Mouse (Mus musculus) heart, adult 2 months (tissue): ENCODE results near the gene Acap2. TPM values are rescaled to one million over a fixed set of nuclear protein-coding genes. Genes with fewer than 3 reads are reported as not detected.

Experiments
- DNase-seq, 2 experiments: peaks; one replicate each; pipeline ENCODE4 v3.0.0; 2021
- H3K27ac ChIP-seq: fragments of 200-600 bp; 2 replicates; pipeline ENCODE4 v1.8.1; 2022
- H3K27me3 ChIP-seq: fragments of 200-500 bp; 2 replicates; pipeline ENCODE4 v1.6.1; 2012; ENCODE audit warnings: mild to moderate bottlenecking, low read length, inconsistent platforms, mixed read lengths; ENCODE audit not compliant: control insufficient read depth, insufficient read depth
- H3K36me3 ChIP-seq: fragments of 200-500 bp; 2 replicates; pipeline ENCODE4 v1.6.1; 2012; ENCODE audit warnings: low read length, inconsistent platforms; ENCODE audit not compliant: control insufficient read depth, insufficient read depth
- H3K4me1 ChIP-seq: fragments of 200-500 bp; 2 replicates; pipeline ENCODE4 v1.6.1; 2011; ENCODE audit warnings: low read length; ENCODE audit not compliant: control insufficient read depth, insufficient read depth
- H3K4me3 ChIP-seq: fragments of 200-600 bp; 2 replicates; pipeline ENCODE4 v1.8.1; 2022
- H3K79me2 ChIP-seq: fragments of 200-500 bp; replicated peaks from 2 replicates; pipeline ENCODE4 v1.6.1; 2012; ENCODE audit warnings: mild to moderate bottlenecking, inconsistent platforms, low read length, moderate library complexity, mixed read lengths; ENCODE audit not compliant: control insufficient read depth, insufficient read depth
- H3K9ac ChIP-seq: fragments of 200-500 bp; 2 replicates; pipeline ENCODE4 v1.6.1; 2012; ENCODE audit warnings: low read depth, mild to moderate bottlenecking, control low read depth, inconsistent platforms, low read length, mixed read lengths
- CTCF ChIP-seq: fragments of 200-600 bp; IDR thresholded peaks from 2 replicates; pipeline ENCODE4 v1.8.1; 2022; ENCODE audit warnings: antibody characterized with exemption, mild to moderate bottlenecking, moderate library complexity
- EP300 ChIP-seq: fragments of 200-500 bp; IDR thresholded peaks from 2 replicates; pipeline ENCODE4 v1.6.1; 2011; ENCODE audit warnings: low read depth, low read length, control low read depth; ENCODE audit not compliant: insufficient read depth
- POLR2A ChIP-seq: fragments of 200-500 bp; IDR thresholded peaks from 2 replicates; pipeline ENCODE4 v1.6.1; 2011; ENCODE audit warnings: mild to moderate bottlenecking, low read depth, low read length, control low read depth; ENCODE audit not compliant: insufficient read depth
- WGBS: fragments of 180-500 bp; shearing (Covaris S2); methylation state at CpG from one replicate; pipeline ENCODE4 v1.1.7; 2018; 5-methylcytosine and 5-hydroxymethylcytosine counted together
- intact Hi-C: fragments of 180-260 bp; cut with DNase I; formaldehyde crosslinking; loops from one replicate; pipeline ENCODE4 v1.15.1; 2025
- polyA plus RNA-seq: library from polyadenylated mRNA; depleted of rRNA; stranded (reverse); fragments of >200 nt; gene quantifications from 2 replicates; pipeline ENCODE4 v1.2.3, GENCODE M21; 2012
- total RNA-seq, 2 experiments: library from RNA; stranded (reverse); gene quantifications; 2 replicates each; pipeline ENCODE4 v1.2.3; 2021

The Acap2 gene
- total and polyA plus RNA-seq, 3 experiments: 8.2 to 17.8 (median 17.6) TPM

- DNase-seq: no peak
- Histone ChIP-seq H3K4me3 (no peak overlapping the region), H3K36me3 (no peaks in the 10 kb centered on the region; the same call in 1 of the 2 replicates), H3K27ac (no peak overlapping the region), H3K4me1 (no peaks in the 10 kb centered on the region), H3K27me3 (no peaks in the 10 kb centered on the region), H3K79me2 (no peaks in the 10 kb centered on the region), H3K9ac (no peak overlapping the region)
- intact Hi-C loops: loop anchor here (5.0 kb wide), 1 partner anchor 113 kb away; no protein-coding TSS in a partner anchor
- TF ChIP-seq CTCF: no peak
- no peak for TF ChIP-seq EP300
- TF ChIP-seq POLR2A: no peak
- WGBS: 87% methylated on average over 6 of the region's 6 CpGs
These were observed 52.2 kb downstream of the Acap2 start for GRCm38 (mm10) chr16:31148891-31149290.

- H3K27me3 ChIP-seq: no peaks in the 10 kb centered on the region
- no peak overlapping the region for H3K27ac ChIP-seq
- H3K36me3 ChIP-seq: no peaks in the 10 kb centered on the region
- H3K4me1 ChIP-seq: no peaks in the 10 kb centered on the region
- H3K9ac ChIP-seq: no peak overlapping the region
- H3K79me2 ChIP-seq: no peaks in the 10 kb centered on the region
- H3K4me3 ChIP-seq: no peak overlapping the region
- TF ChIP-seq EP300: no peak
- TF ChIP-seq CTCF: no peak
- TF ChIP-seq POLR2A: no peak
- 76% methylated on average over 6 of the region's 6 CpGs for WGBS
- intact Hi-C loops: loop anchor here (5.0 kb wide), 1 partner anchor 115 kb away; no protein-coding TSS in a partner anchor
- no peak for DNase-seq
These were observed 53.3 kb downstream of the Acap2 start for GRCm38 (mm10) chr16:31147766-31148165.

- intact Hi-C loops: no loop called here
- no peak overlapping the region for H3K27ac ChIP-seq
- no peak overlapping the region for H3K9ac ChIP-seq
- no peak for DNase-seq
- WGBS: 82% methylated on average over 6 of the region's 6 CpGs
- no peaks in the 10 kb centered on the region for H3K36me3 ChIP-seq
- no peaks in the 10 kb centered on the region for H3K79me2 ChIP-seq
- no peak overlapping the region for H3K4me3 ChIP-seq
- H3K27me3 ChIP-seq: no peaks in the 10 kb centered on the region
- TF ChIP-seq CTCF (no peak), POLR2A (no peak), EP300 (no peak)
- H3K4me1 ChIP-seq: no peaks in the 10 kb centered on the region
These were observed 59.1 kb downstream of the Acap2 start for GRCm38 (mm10) chr16:31141916-31142315.

DNA sequence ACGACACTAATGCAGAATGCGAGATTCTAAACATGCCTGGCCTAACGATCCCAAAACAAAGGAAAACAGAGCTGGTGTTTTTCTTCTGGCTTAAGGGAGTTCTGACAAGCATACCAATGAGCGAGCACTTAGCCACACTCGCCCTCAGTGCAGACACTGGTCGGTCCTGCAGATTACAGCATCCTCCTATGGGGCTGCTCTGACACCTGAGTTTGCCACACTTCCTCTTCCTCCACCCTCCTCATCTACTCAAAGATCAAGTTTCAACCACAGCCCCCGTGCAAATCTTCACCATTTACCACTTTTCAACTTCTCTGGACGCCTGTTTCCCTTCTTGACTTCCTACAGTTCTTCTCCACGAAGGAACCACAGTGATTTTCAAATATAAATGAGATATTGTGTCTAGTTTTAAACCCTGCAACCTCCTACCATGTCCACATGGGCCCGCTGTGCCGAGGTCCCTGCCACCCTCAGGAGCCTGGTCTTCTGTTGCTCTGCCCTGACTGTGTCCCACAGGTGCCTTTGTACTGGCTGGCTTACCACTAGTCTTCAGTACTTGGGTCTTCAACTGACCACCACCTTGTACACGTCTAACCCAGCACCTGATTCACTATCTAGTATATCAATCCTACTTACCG is 64.3 kb downstream of the Acap2 start:
- WGBS: 76% methylated on average over 13 of the region's 13 CpGs
- H3K4me3 ChIP-seq: no peak overlapping the region
- H3K4me1 ChIP-seq: no peaks in the 10 kb centered on the region
- H3K27me3 ChIP-seq: no peaks in the 10 kb centered on the region
- H3K9ac ChIP-seq: no peak overlapping the region
- intact Hi-C loops: no loop called here
- DNase-seq: no peak
- TF ChIP-seq CTCF (no peak), EP300 (no peak), POLR2A (no peak)
- H3K36me3 ChIP-seq: no peaks in the 10 kb centered on the region; the same call in 1 of the 2 replicates
- H3K27ac ChIP-seq: no peak overlapping the region
- H3K79me2 ChIP-seq: no peaks in the 10 kb centered on the region

- intact Hi-C loops: no loop called here
- no peaks in the 10 kb centered on the region; the same call in 1 of the 2 replicates for H3K79me2 ChIP-seq
These were observed 65.5 kb downstream of the Acap2 start for GRCm38 (mm10) chr16:31135519-31135918.

GRCm38 (mm10) chr16:31131531-31131930 is 69.5 kb downstream of the Acap2 start:
- DNase-seq: peak in 1 of 2 experiments; percentile 7
- 62% methylated on average over 5 of the region's 5 CpGs for WGBS
- TF ChIP-seq CTCF: no peak
- no peak for TF ChIP-seq POLR2A
- Histone ChIP-seq H3K9ac (no peak overlapping the region), H3K27ac (no peak overlapping the region), H3K4me3 (no peak overlapping the region), H3K79me2 (no peaks in the 10 kb centered on the region; the same call in 1 of the 2 replicates), H3K27me3 (no peaks in the 10 kb centered on the region), H3K4me1 (no peaks in the 10 kb centered on the region; the same call in 1 of the 2 replicates), H3K36me3 (no peaks in the 10 kb centered on the region; the same call in none of the 2 replicates)
- intact Hi-C loops: loop anchor here (5.0 kb wide), 1 partner anchor 221 kb away; no protein-coding TSS in a partner anchor

More at GRCm38 (mm10) chr16:31135519-31135918, 65.5 kb downstream of the Acap2 start:
- H3K4me3 ChIP-seq: no peak overlapping the region
- H3K27me3 ChIP-seq: no peaks in the 10 kb centered on the region
- 75% methylated on average over 8 of the region's 8 CpGs for WGBS
- no peaks in the 10 kb centered on the region; the same call in 1 of the 2 replicates for H3K4me1 ChIP-seq
- no peaks in the 10 kb centered on the region; the same call in none of the 2 replicates for H3K36me3 ChIP-seq
- no peak overlapping the region for H3K27ac ChIP-seq
- no peak for TF ChIP-seq POLR2A
- no peak for TF ChIP-seq CTCF
- no peak for TF ChIP-seq EP300
- no peak for DNase-seq
- no peak overlapping the region for H3K9ac ChIP-seq
